Mouse (Mus musculus): ENCODE measurements around the gene Ntmt1.

DNA sequence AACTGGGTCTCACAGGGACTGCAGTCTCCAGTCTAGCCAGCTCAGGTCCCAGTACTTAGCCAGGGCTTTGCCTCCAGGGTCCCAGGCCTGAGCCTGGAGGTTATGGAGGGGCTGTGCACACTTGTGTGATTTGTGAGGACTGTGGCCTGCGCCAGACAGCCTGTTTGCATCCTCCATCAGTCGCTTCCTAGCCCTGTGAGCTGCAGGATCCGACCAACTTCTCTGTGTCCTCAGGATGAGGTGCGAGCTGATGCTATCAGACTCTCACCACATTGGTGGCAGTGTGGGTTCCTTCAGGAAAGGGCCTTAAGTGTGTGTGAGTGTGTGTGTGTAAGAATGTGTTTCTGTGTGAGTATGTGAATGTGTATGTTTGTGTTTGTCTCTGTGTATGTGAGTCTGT lies 20.2 kb upstream of the Ntmt1 start:
- no peak for TF ChIP-seq CTCF (IDR thresholded peaks at IDR 0.05; ENCODE audit: low read depth)
- no peak for TF ChIP-seq EP300 (IDR thresholded peaks at IDR 0.05; ENCODE audit: low read depth)

Data from liver, postnatal 0 days (tissue).